Mouse (Mus musculus): ENCODE data around the gene Zfp385a.
"Not testable (repeated sequence)": the region's sequence is repeated elsewhere in the genome, so short reads cannot be mapped to it uniquely, and the experiment has no call there.

Gene Zfp385a

DNA sequence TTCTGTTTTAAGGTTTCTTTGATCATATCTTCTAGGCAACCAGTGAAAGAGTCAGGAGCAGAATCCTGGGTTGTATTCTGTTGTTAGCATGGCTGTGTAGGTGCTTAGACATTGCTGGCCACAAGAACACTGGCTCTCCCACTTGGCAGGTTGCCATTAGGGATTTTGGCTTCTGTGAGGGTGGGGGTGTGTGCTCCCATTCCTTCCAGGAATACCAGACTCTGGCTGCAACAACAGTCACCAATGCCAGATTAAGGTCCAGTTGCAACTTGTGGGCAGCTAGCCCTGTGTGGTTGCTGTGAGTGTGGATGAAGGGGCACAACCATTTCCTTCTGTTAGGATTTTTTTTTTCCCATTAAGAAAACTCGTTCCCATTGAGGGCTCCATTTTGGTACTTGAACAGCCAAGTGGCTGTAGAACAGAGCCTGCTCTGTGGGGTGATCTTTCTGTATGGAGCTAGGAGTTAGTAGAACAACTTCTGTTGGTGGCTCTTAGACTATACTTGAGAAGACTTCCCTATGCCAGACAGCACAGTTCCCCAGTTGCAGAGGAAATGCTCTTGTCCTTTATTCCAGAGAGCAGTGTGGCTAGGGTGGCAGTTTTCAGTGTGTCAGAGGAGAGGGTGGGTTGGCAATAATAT is 54.0 kb downstream of the Zfp385a start:
- DNase-seq: peak; percentile 57 to 77

GRCm38 (mm10) chr15:103284647-103285046 is 55.2 kb downstream of the Zfp385a start:
- DNase-seq: peak in 1 of 2 experiments; percentile 36

DNA sequence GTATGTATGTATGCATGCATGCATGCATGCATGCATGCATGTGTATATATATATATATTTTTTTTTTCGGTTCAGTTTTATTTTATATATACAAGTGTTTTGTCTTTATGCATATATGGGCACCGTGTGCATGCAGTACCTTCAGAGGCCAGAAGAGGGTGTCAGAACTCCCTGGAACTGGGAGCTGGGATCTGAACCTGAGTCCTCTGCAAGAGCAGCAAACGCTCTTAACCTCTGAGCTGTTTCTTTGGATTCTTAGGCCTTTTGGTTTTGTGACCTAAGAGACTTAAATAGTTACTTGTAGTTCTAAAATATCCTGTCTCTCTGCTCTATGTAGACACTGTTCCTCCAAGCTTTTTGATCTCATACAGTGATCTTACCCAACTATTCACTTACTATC is 55.8 kb downstream of the Zfp385a start:
- peak in 1 of 2 experiments; percentile 74 for DNase-seq

DNA sequence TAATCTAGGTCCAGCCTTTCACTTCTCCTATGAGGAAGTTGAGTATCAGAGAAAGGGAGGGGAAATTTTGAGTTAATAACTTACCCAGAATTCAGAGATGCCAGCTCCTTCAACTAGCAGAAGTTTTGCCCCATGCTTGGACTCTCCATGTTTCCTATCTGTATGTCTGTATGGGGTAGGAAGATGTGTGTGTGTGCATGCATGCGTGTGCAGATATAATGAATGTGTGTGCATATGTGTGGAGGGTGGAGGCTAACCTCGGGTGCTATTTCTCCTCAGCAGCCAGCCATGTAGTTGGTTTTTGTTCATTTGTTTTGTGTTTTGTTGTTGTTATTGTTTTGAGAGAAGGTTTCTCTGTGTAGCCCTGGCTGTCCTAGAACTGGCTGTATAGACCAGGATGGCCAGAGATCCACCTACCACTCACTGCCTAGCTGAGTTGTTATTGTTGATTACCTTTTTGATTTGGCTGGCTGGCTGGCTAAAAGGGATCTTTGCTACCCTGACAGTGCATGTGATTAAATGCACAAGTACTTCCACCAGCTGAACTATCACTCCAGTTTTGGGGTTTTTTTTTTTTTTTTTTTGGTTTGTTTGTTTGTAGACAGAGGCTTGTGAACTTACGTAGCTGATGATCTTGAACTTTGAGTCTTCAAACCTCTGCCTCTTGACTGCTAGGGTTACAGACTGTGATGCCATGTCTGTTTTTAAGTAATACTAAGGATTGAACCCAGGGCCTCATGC is 58.3 kb downstream of the Zfp385a start:
- no peak for DNase-seq

DNA sequence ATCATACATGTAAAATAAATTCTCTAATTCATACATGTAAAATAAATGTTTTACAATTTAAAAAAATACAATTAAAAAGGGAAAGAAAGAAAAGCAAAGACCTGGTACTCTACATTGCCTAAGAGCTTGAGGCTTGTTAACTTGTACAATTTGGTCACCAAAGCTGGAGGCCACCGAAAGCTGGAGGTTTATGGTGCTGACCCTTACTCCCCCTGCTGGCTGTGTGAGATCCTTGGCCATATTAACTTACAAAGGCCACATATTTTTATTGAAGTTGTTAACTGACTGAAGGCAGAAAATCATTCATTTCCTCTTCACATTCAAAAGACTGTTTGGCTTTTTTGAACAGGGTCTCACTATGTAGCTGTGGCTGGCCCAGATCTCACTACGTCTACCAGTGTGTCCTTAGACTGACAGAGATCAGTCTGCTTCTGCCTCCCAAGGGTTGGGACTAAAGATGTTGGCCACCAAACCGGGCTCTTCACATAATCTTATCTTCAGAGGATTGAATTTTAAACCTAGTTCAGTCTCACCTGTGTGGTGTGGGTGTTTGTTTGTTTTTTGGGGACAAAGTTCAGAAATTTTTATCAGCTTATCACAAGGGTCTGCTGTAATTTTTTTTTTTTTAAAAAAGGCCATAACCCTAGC is 59.0 kb downstream of the Zfp385a start:
- peak in 1 of 2 experiments; percentile 58 for DNase-seq

DNA sequence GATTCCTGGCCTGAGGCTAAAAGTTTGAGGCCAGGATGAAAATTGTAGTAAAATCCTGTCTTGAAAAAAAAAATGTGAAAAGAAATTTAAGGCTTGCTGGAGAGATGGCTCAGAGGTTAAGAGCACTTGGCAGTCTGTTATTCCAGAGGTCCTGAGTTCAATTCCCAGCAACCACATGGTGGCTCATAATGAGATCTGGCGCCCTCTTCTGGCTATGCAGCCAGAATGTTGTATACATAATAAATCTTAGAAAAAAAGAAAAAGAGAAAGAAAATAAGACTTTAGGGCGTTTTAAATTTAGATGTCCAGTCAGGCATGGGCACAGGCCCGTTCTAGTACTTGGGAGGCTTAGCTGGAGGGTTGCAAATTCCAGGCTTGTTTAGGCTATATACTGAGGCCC is 60.1 kb downstream of the Zfp385a start:
- DNase-seq: peak in 1 of 2 experiments; percentile 48

DNA sequence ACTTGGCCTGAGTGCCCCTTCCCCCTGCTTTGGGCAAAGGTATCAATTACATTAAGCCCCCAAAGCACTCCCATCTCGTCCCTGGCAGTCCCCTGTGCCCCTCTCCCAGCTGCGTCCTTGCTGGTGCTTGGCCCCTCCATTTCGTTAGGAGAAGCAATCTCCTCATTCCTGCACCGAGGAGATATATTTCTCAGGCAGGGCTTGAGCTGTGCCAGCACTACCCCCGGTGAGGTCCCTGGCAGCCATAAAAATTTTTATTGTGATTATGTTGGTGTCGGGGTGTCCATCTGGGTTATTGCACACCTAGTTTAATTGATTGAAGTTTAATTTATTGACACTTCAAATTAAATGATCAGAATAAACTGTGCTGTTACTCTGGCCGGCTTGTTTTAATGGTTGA is 61.9 kb downstream of the Zfp385a start:
- no peak for DNase-seq

DNA sequence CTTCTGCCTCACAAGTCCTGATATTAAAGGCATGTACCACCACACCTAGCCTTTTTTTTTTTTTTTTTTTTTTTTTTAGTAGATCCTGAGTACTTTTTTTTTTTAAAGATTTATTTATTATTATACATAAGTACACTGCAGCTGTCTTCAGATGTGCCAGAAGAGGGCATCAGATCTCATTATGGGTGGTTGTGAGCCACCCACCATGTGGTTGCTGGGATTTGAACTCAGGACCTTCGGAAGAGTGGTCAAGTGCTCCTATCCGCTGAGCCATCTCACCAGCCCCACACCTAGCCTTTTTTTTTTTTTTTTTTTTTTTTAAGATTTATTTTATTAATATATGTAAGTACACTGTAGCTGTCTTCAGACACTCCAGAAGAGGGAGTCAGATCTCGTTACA is 64.0 kb downstream of the Zfp385a start:
- DNase-seq: not testable (repeated sequence)

DNA sequence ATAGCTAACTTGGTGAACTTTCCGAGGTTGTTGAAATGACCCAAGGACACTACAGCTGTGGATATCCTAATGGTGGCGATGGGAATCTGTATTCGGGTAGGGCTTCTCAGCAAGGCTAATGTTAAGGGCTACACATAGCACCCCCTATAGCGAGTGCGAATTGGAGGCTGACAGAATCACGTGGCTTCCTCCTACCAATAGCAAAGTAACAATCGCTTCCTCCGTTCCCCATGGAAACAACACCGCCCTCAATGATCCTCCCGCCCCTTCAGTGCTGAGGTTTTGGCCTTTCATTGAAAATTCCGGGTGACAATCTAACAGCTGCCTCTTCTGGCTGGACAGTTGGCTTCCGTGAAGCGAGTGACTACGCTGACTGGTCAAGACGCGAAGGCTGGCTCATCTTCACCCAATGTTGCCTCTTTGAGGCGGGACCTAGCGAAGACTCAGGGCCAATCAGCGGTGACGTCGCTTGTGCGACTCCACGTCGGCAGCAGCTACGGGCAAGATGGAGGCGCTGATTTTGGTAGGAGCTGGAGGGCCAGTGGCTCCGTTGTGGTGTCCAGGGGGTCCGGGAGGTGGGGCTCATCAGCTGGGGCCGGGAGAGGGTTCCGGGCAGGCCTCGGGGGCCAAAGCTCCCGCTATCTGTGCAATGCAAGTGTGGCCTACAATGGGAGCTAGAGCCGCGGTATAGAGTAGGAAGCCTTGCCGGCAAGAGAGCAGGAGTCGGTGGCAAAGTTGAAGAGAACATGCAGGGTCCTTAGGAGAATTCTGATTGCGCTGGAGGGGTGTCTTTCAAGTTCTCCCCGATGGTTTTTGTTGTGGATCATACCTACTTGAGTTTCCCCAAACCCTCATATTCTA is 67.2 kb downstream of the Zfp385a start, which contains the start of gene Copz1:
Gene Copz1, plus strand, starts transcription at position 296 of the 861 bp plus-strand sequence.
- DNase-seq: peak; percentile 95 to 98

GRCm38 (mm10) chr15:103268903-103269302 is 71.0 kb downstream of the Zfp385a start:
- DNase-seq: no peak

- DNase-seq: no peak
Observed at GRCm38 (mm10) chr15:103264794-103265193, 75.1 kb downstream of the Zfp385a start.
